In genomic region chr11:119198564-119199232, GRCm38 (mm10) we compare ENCODE assay signal across 8 mouse cellular contexts. TPM values are rescaled to one million over a fixed set of nuclear protein-coding genes. Genes with fewer than 3 reads are reported as not detected.
DNase-seq lines count a peak whose midpoint lies in the region; ATAC-seq and TF ChIP-seq lines count a peak whose summit lies in the region.

No protein-coding gene starts in this region.

- no peak overlapping the region; the same call in 1 of the 2 replicates for H3K9ac ChIP-seq in limb, embryonic 11.5 days (ENCODE audit: low read length)

- DNase-seq in limb, embryonic 11.5 days (ENCODE audit: low spot score): peak; percentile 55
- no peak for DNase-seq in limb, embryonic 10.5 days (ENCODE audit: low spot score)
- DNase-seq in R1 (ENCODE audit: low read depth, low spot score): peak; percentile 29
- peak; percentile 55 for DNase-seq in induced T-regulatory cell, adult 2 months (ENCODE audit: low read depth)
- peak; percentile 62 for DNase-seq in naive thymus-derived CD4-positive, alpha-beta T cell, adult 2 months (ENCODE audit: low read depth)
- no peak for DNase-seq in embryo, embryonic 9.5 days (ENCODE audit: extremely low spot score)
- DNase-seq in gastrocnemius, adult 18-20 months (ENCODE audit: low spot score): no peak

- no peaks in the 10 kb centered on the region for H3K27me3 ChIP-seq in limb, embryonic 11.5 days (ENCODE audit: control insufficient read depth, insufficient read depth, low read length)
- no peaks in the 10 kb centered on the region for H3K27me3 ChIP-seq in limb, embryonic 10.5 days (ENCODE audit: low read depth, poor library complexity, severe bottlenecking)

- no peak overlapping the region for H3K4me2 ChIP-seq in limb, embryonic 11.5 days (ENCODE audit: low read depth, severe bottlenecking)

- 50% methylated on average over 26 of the region's 26 CpGs for WGBS in limb, embryonic 11.5 days
- WGBS in limb, embryonic 10.5 days: 55% methylated on average over 26 of the region's 26 CpGs

- ATAC-seq in limb, embryonic 11.5 days (ENCODE audit: insufficient number of reproducible peaks, low FRiP score, low TSS enrichment, low read depth): no peak

- no peak for TF ChIP-seq POLR2A in cortical plate, adult 2 months (IDR thresholded peaks at IDR 0.05; ENCODE audit: extremely low read depth, insufficient read depth, low read length)

- no peak overlapping the region for H3K4me3 ChIP-seq in limb, embryonic 11.5 days (ENCODE audit: low read depth, low read length)
- H3K4me3 ChIP-seq in limb, embryonic 10.5 days: no peak overlapping the region
- H3K4me3 ChIP-seq in cortical plate, adult 2 months (ENCODE audit: insufficient read depth, low read length): no peak overlapping the region

- no peaks in the 10 kb centered on the region for H3K9me3 ChIP-seq in limb, embryonic 11.5 days (ENCODE audit: control insufficient read depth, low read length)
- H3K9me3 ChIP-seq in limb, embryonic 10.5 days (replicated peaks): no peaks in the 10 kb centered on the region

- H3K36me3 ChIP-seq in limb, embryonic 11.5 days (ENCODE audit: control insufficient read depth, insufficient read depth, low read length): peaks cover 4% of the 10 kb centered on the region; the same call in 1 of the 2 replicates
- peaks cover 58% of the 10 kb centered on the region for H3K36me3 ChIP-seq in limb, embryonic 10.5 days

- TF ChIP-seq CTCF in cortical plate, adult 2 months (IDR thresholded peaks at IDR 0.05; ENCODE audit: extremely low read depth, insufficient read depth, low read length): peak; percentile 21; the same call in 1 of the 2 replicates

- H3K27ac ChIP-seq in limb, embryonic 11.5 days (replicated peaks; ENCODE audit: low read depth, low read length): no peak overlapping the region
- H3K27ac ChIP-seq in limb, embryonic 10.5 days: no peak overlapping the region
- no peak overlapping the region for H3K27ac ChIP-seq in cortical plate, adult 2 months (ENCODE audit: insufficient read depth, low read length)

- peaks cover 2% of the 10 kb centered on the region; the same call in 1 of the 2 replicates for H3K4me1 ChIP-seq in limb, embryonic 11.5 days (ENCODE audit: control insufficient read depth, insufficient read depth, low read length)
- peaks cover 14% of the 10 kb centered on the region for H3K4me1 ChIP-seq in limb, embryonic 10.5 days
- no peaks in the 10 kb centered on the region for H3K4me1 ChIP-seq in cortical plate, adult 2 months (ENCODE audit: control insufficient read depth, insufficient read depth, low read length)

RNA-seq across cellular contexts. Expression of gene Tbc1d16, which starts 29.6 kb away (rescaled TPM):
- 10.8 TPM in 2 replicates for polyA plus RNA-seq in limb, embryonic 11.5 days (2014; fragmentation: Nextera tagmentation; extraction: Ambion mirVana)
- 19.6 and 20.2 TPM in 2 replicates for polyA plus RNA-seq in limb, embryonic 10.5 days (2016; fragmentation: Nextera tagmentation; extraction: Ambion mirVana)
- polyA plus RNA-seq in cortical plate, adult 2 months (2012; rRNA removed): 15.5 and 17.6 TPM in 2 replicates
- 10 to 100 TPM; 29.7 to 29.9 TPM for total RNA-seq in gastrocnemius, adult 18-20 months (2021)

RNA-seq across cellular contexts. Expression of gene Ccdc40, which starts 29.7 kb away (rescaled TPM):
- polyA plus RNA-seq in limb, embryonic 11.5 days (2014; fragmentation: Nextera tagmentation; extraction: Ambion mirVana): 8.9 and 10.8 TPM in 2 replicates
- polyA plus RNA-seq in limb, embryonic 10.5 days (2016; fragmentation: Nextera tagmentation; extraction: Ambion mirVana): 9.8 and 12.8 TPM in 2 replicates
- polyA plus RNA-seq in cortical plate, adult 2 months (2012; rRNA removed): 1.4 TPM in 2 replicates
- under 1 TPM in 1 of 2 experiments, not detected in 1; 0.26 TPM for total RNA-seq in gastrocnemius, adult 18-20 months (2021)

Comparison
In these comparisons a context has a peak if more than half of its experiments do, and no peak if none do; other contexts are left out.
1. DNase-seq: peak in limb, embryonic 11.5 days (single experiment), R1 (single experiment), induced T-regulatory cell, adult 2 months (single experiment) and naive thymus-derived CD4-positive, alpha-beta T cell, adult 2 months (single experiment); none in limb, embryonic 10.5 days (single experiment), embryo, embryonic 9.5 days (single experiment) and gastrocnemius, adult 18-20 months (single experiment).